Mouse (Mus musculus): ENCODE measurements at regions not wholly inside any gene's neighbourhood (a gene's known extent, or its start where the extent isn't known, plus 50 kb on each side); places are given as distances from the start of the nearest gene placed in this dataset.

GRCm38 (mm10) chr12:118650483-118651160, 195.5 kb upstream of the Sp8 start:
- DNase-seq = no peak

DNA sequence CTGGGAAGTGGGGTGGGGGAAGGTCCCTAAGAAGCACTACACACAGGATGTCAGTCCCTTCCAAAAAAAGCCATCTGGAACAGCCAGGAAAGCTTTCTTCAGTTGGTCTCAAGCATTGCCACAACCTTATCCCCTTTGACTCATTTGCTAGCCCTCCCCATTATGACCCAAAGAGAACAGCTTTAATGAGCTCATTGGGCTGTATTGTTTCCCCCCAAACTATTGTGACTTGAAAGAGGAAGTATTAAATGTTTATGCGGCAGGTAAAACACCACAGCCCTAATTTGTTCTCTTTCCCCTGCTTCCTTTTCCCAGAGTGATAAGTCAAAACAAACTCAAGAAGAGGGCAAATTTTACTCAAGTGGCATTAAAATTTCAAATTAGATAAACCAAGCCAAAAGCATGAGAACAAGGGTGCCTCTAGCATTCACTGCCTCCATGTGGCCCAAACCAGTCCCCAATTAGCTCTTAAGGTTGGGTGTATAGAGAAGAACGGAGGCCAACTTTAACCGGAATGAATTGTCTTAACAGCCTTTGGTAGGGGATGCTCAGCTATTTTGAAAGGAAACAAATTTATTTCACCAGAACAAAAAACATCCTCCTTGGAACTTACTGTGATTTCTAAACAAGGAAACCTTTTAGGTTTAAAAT, 196.7 kb upstream of the Sp8 start:
- no peak for DNase-seq

DNA sequence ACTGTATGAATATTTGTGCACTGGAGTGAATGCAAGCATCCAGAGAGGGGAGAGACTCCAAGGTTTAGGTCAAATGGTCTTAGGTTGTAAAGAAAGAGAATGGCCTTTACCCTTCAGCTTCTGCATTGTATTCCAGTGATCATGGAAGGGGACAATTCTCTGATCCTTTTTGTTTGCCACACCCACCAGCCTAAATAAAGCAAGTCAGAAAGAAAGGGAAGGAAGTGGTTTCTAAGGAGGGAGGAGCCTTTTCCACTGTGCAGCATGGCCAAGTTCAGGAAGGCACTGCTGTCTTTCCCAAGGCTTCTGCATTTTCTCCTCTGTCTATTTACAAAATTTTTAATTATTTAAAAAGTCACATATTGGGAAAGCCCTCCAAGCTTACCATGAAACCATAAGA, 197.5 kb upstream of the Sp8 start:
- DNase-seq = no peak

- no peak for DNase-seq
Observed at GRCm38 (mm10) chr12:118647270-118648042, 198.7 kb upstream of the Sp8 start.

GRCm38 (mm10) chr12:118640925-118641324, 205.2 kb upstream of the Sp8 start:
- no peak for DNase-seq

DNA sequence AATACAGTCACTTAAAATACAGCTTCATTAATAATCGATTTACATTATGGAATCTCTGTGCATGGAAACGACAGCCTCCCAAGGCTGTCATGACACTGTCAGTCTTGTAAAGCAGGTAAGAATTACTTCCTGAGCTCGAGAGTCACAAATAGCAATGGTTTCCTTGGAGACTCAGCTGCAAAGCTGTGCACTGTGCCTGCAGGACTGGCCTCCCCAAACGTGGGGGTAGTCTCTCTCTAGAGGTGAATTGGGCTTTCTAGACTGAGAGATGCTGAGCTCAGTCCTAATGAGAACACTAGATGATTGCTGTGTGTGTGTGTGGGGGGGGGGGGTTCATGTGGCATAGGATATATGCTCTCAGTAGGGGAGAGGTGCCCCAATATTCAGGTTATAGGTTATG, 208.9 kb upstream of the Sp8 start:
- no peak for DNase-seq

GRCm38 (mm10) chr12:118635456-118635855, 210.7 kb upstream of the Sp8 start:
- no peak for DNase-seq

- no peak for DNase-seq
Observed at GRCm38 (mm10) chr12:118630373-118630772, 215.8 kb upstream of the Sp8 start.

GRCm38 (mm10) chr12:118621697-118622485, 224.2 kb upstream of the Sp8 start:
- DNase-seq = no peak

GRCm38 (mm10) chr12:118620847-118621636, 225.1 kb upstream of the Sp8 start:
- peak; percentile 31 for DNase-seq

DNA sequence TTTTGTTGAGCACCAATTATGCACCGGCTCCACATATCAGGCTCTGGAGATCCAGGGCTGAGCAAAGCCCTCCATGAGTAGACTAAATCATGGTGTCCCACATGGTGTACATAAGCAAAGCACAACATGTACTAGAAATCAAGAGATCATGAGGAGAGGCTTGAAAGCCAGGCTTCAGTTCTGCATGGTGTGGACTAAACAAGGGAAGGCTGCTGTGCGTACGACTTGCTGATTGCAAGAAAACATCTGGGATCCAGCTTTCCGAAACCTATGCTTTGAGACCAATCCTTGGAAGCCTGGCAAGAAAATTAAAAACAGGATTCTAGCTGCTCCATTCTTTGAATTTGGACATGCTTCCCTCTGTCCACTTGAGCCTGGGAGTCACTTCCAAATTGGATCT, 249.1 kb upstream of the Sp8 start:
- no peak for DNase-seq

GRCm38 (mm10) chr12:118594781-118595574, 251.2 kb upstream of the Sp8 start:
- DNase-seq = no peak

- no peak for DNase-seq
Observed at GRCm38 (mm10) chr12:118583829-118584628, 262.1 kb upstream of the Sp8 start.

GRCm38 (mm10) chr12:118569811-118570210, 268.6 kb upstream of the Sp4 start:
- no peak for DNase-seq

DNA sequence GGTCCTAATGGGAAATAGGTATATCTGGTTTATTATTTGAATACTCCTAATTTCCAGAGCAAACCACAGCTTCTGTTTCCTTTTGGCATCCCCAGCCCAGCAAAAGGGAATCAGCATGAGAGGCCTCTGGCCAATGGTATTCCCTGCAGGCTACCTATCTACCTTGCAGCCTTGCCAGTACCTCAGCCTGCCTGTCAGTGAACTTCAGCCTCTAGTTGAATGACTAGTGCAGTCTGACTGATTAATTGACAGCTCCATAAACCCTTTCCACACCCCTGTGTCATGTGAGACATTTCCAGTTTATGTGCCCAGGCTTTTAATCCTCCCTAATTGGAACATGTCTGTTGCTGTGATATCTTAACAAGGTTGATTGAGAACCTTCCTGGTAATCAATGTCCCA, 265.4 kb upstream of the Sp4 start:
- no peak for DNase-seq

DNA sequence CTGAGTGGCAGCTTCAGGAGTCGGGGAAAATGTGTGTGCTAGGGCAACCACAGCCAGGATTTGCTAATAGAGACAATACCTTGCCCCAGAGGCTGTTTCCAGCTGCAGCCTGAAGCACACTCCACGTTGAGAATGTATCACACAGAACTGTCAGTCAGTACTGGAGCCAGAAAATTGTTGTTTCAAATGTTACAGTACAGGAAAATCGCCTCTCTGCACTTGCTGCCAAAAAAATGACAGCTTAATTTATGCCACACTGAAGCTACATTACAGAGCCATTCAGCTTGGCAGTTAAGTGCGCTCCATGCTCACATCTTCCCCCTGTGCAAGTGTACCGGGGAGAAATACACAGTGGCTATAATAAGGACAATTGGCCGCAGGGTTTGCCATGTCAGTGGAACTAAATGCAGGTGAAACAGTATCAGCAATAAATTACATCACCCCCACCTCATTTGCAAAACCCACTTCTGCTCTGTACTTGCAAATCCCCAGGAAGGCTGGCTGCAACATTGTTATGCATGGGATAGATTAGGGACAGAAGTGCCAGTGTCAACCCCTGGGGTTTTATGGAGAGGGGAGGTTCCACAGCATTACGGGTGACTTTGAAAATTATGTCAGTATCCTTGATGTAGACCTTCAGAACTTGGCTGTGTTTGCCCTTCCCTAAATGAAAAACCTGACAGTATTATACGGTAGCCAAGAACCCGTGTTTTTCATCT, 263.3 kb upstream of the Sp4 start:
- no peak for DNase-seq

DNA sequence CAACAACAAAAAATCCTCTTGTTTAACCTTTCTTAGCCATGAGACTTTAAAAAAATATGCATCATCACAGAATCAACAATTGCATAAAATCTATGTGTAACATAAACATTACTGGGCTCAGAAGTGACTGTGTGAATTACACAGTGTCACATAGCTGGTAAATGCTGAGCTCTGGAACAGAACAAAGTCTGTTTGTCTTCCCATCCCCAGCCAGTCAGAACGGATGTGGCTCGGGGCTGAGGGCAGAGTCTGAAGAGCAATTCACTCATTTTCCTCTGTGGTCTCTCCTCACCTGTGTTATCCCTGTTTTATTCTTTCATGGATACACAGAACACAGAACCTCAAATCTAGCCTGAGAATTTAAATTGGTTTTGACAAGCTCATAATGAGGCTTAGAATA, 261.0 kb upstream of the Sp4 start:
- no peak for DNase-seq

GRCm38 (mm10) chr12:118549071-118549470, 247.8 kb upstream of the Sp4 start:
- no peak for DNase-seq

- DNase-seq = no peak
Observed at GRCm38 (mm10) chr12:118540336-118540735, 239.1 kb upstream of the Sp4 start.

GRCm38 (mm10) chr12:118530514-118530913, 229.3 kb upstream of the Sp4 start:
- no peak for DNase-seq

All from kidney, adult 18-20 months (tissue).